Mouse (Mus musculus): ENCODE data around the gene Hist1h3b. TPM values are rescaled to one million over a fixed set of nuclear protein-coding genes. Genes with fewer than 3 reads are reported as not detected.
"Not testable (repeated sequence)": the region's sequence is repeated elsewhere in the genome, so short reads cannot be mapped to it uniquely, and the experiment has no call there.

Gene Hist1h3b
- polyA plus RNA-seq, 1 experiment from 2014 or later = 2.6 TPM

DNA sequence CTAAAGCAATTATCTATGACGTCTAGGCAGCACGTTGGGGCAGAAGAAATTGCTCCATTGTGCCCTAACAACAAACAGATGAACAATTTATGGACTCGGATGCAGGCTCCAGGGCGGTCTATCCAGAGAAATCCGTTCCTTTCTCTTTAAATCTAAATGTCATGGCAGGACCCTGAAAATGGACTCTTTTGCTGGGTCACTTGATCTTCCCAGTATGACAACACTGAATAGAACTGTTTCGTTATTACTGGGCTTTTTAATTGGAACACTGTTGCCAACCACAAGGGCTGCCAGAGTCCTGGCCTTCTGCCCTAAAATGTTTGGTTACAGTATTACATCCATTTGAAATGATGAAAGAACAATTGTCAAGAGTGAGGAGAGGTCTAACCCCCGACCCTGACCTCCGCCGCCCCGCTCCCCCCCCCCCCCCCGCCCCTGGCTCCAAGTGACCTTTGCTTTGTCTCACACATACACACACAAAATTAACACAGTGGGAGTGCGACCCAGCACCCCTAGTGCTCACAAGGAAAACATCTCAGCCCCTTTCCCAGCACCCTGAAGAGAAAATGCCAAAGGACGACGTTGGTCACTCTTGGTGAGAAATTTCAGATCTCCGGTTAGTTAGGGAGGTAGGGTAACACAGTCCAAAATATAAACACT, 42.2 kb upstream of the Hist1h3b start:
- 29% methylated on average over 15 of the region's 15 CpGs for WGBS
- TF ChIP-seq EP300 (IDR thresholded peaks at IDR 0.05) (no peak), CTCF (IDR thresholded peaks at IDR 0.05) (peak; percentile 3; the same call in 1 of the 2 replicates)
- Histone ChIP-seq H3K4me3 (ENCODE audit: low read depth, low read length) (peak overlapping the region; percentile 69), H3K4me2 (replicated peaks; ENCODE audit: low read depth, low read length) (peak overlapping the region; percentile 81), H3K9ac (replicated peaks; ENCODE audit: low read depth) (peak overlapping the region; percentile 68), H3K36me3 (ENCODE audit: insufficient read depth, low read length) (no peaks in the 10 kb centered on the region), H3K27ac (ENCODE audit: low read length) (peak overlapping the region; percentile 85), H3K27me3 (replicated peaks; ENCODE audit: insufficient read depth, low read length) (no peaks in the 10 kb centered on the region), H3K4me1 (ENCODE audit: insufficient read depth, low read depth, low read length) (no peaks in the 10 kb centered on the region), H3K9me3 (ENCODE audit: low read length) (no peaks in the 10 kb centered on the region)
- DNase-seq (ENCODE audit: low spot score) (peak; percentile 52), ATAC-seq (peak; percentile 36)

DNA sequence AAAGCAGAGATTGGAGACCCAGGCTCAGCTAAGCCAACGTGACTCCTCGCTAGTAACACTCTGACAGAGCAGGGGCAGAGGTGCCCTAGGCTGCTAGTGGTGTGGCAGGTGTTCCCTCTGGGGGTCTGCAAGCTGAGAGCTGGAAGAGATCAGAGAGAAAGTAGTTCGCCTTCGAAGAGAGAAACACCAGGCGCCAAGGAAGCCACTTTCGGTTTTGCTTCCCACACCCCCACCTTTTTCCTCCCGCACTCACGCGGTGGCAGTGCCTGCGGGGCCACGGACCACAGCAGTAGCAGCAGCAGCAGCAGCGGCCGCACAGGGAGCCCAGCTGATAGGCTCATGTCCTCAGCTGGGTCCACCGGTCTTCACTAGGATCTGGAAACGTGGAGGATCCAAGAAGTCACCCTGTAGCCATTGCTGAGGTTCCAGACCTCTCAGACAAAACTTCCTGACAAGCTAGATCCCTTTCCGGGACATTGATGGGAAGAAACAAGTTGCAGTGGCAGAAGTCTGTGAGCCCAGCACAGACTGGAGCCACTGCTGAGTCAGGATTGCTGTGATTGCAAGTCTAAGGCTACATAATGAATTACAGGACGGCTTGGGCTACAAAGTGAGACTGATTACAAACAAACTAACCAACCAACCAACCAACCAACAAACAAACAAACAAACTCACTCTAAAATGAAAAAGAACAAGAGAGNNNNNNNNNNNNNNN, 41.5 kb upstream of the Hist1h3b start, which contains the start of gene Hfe:
Hfe (minus strand) TSS at position 481 of the 716 bp plus-strand sequence.
- Histone ChIP-seq H3K27me3 (replicated peaks; ENCODE audit: insufficient read depth, low read length) (no peaks in the 10 kb centered on the region), H3K9ac (replicated peaks; ENCODE audit: low read depth) (peak within 1 kb of the TSS; percentile 68), H3K36me3 (ENCODE audit: insufficient read depth, low read length) (no peaks in the 10 kb centered on the region), H3K27ac (ENCODE audit: low read length) (peak within 1 kb of the TSS; percentile 85), H3K4me3 (ENCODE audit: low read depth, low read length) (peak within 1 kb of the TSS; percentile 69), H3K4me2 (replicated peaks; ENCODE audit: low read depth, low read length) (peak within 1 kb of the TSS; percentile 81), H3K4me1 (ENCODE audit: insufficient read depth, low read depth, low read length) (no peaks in the 10 kb centered on the region), H3K9me3 (ENCODE audit: low read length) (no peaks in the 10 kb centered on the region)
- TF ChIP-seq CTCF (IDR thresholded peaks at IDR 0.05) (no peak), EP300 (IDR thresholded peaks at IDR 0.05) (no peak)
- 3% methylated on average over 17 of the region's 17 CpGs for WGBS
- ATAC-seq (peak; percentile 86), DNase-seq (ENCODE audit: low spot score) (peak; percentile 80)

DNA sequence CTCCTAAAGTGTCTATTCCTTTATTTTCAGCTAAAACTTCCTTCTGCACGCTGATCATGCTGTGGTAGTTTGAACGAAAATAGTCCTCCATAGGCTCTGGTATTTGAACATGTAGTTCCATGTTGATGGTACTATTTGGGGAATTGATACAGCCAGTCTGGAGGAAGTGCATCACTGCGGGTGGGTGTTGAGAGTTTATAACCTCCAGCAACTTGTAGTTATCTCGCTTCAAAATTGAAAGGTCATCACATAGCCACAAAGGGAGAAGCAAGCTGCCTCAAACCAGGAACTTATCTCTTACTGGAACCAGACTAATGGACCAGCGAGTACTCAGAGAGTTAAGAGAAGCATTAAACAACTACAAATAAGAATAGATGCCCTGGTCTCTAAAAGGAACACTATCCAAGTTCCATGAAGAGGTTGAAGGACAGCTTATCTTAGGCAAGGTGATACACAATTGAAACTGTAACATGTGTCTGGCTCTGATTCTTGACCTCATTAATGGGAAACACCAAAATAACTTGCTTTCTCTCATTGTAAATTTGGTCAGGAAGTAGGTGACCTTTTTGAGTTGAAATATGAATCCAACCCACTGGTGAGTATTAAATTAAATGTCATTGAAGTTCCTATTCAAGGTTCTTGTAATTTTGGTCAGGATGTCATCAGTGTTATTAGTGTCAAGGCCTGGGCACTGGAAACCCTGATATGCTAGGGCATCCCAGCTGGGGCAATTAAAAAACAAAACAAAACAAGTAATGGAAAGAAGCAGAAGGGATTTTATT, 35.6 kb upstream of the Hist1h3b start:
- no peak overlapping the region for H3K4me2 ChIP-seq (replicated peaks; ENCODE audit: low read depth, low read length)
- DNase-seq (ENCODE audit: low spot score) = no peak
- H3K9ac ChIP-seq (replicated peaks; ENCODE audit: low read depth) = no peak overlapping the region
- no peaks in the 10 kb centered on the region for H3K36me3 ChIP-seq (ENCODE audit: insufficient read depth, low read length)
- TF ChIP-seq EP300 (IDR thresholded peaks at IDR 0.05) (no peak), CTCF (IDR thresholded peaks at IDR 0.05) (no peak)
- no peak overlapping the region for H3K27ac ChIP-seq (ENCODE audit: low read length)
- no peaks in the 10 kb centered on the region for H3K9me3 ChIP-seq (ENCODE audit: low read length)
- H3K4me3 ChIP-seq (ENCODE audit: low read depth, low read length) = no peak overlapping the region
- ATAC-seq = no peak
- H3K27me3 ChIP-seq (replicated peaks; ENCODE audit: insufficient read depth, low read length) = no peaks in the 10 kb centered on the region
- 84% methylated on average over 5 of the region's 5 CpGs for WGBS
- no peaks in the 10 kb centered on the region for H3K4me1 ChIP-seq (ENCODE audit: insufficient read depth, low read depth, low read length)

DNA sequence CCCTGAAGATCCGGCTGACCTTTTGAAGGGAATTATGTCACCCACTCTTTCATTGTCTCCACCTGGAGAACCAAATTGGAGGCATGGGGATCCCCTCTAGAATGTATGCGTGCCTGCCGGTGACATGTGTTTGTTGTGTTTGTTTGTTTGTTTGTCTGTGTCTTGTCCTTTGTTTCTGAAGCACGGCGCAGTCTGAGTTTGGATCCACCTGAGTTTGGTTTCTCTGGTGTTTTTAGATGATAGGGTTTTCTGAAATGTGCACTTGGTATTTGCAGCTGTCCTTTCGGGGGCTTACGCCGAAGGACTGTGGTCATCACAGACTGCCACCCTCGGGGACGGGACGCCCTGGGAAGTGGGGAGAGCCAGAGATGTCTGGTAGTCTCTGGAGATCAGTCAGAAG, 34.9 kb upstream of the Hist1h3b start:
- TF ChIP-seq EP300 (IDR thresholded peaks at IDR 0.05) = no peak
- no peak for TF ChIP-seq CTCF (IDR thresholded peaks at IDR 0.05)
- ATAC-seq = no peak
- WGBS = 51% methylated on average over 11 of the region's 11 CpGs
- Histone ChIP-seq H3K4me3 (ENCODE audit: low read depth, low read length) (no peak overlapping the region), H3K4me1 (ENCODE audit: insufficient read depth, low read depth, low read length) (no peaks in the 10 kb centered on the region), H3K36me3 (ENCODE audit: insufficient read depth, low read length) (no peaks in the 10 kb centered on the region), H3K9me3 (ENCODE audit: low read length) (no peaks in the 10 kb centered on the region), H3K27ac (ENCODE audit: low read length) (no peak overlapping the region), H3K9ac (replicated peaks; ENCODE audit: low read depth) (no peak overlapping the region), H3K4me2 (replicated peaks; ENCODE audit: low read depth, low read length) (no peak overlapping the region), H3K27me3 (replicated peaks; ENCODE audit: insufficient read depth, low read length) (no peaks in the 10 kb centered on the region)
- no peak for DNase-seq (ENCODE audit: low spot score)

DNA sequence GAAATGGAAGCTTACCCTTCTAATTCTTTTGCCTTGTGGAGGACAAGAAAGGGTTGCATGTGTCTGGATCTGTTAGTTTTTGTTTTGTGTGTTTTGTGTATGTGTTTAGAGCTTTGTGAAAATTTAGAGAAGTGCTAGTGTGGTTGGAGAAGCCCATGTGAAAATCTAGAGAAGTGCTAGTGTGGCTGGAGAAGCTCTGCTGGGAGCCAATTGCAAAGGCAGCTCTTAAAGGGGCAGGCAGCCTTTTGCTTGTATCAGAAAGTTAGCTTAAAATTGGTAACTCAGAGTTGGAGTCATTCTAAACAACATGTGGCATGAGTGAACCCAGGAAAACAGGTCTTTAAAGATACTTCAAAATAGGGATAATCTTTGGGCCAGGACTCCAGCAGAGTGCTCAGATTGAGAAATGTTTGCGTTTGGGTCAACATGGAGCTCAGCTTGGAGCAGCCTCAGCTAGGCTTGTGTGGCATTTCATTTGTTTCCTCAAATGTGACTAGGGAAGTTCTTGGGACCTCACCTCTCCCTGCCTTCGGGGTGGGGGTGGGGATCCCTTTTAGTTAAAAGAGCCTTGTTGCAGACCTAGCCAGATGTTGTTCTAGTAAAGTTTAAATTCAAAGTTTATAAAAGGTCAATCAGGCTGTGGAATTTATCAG, 34.3 kb upstream of the Hist1h3b start:
- not testable (repeated sequence) for H3K4me2 ChIP-seq (replicated peaks; ENCODE audit: low read depth, low read length); H3K27ac ChIP-seq (ENCODE audit: low read length); H3K27me3 ChIP-seq (replicated peaks; ENCODE audit: insufficient read depth, low read length); ATAC-seq; H3K4me3 ChIP-seq (ENCODE audit: low read depth, low read length); H3K4me1 ChIP-seq (ENCODE audit: insufficient read depth, low read depth, low read length); H3K36me3 ChIP-seq (ENCODE audit: insufficient read depth, low read length); H3K9ac ChIP-seq (replicated peaks; ENCODE audit: low read depth); H3K9me3 ChIP-seq (ENCODE audit: low read length); DNase-seq (ENCODE audit: low spot score)
- WGBS = 18% methylated on average over 2 of the region's 2 CpGs

DNA sequence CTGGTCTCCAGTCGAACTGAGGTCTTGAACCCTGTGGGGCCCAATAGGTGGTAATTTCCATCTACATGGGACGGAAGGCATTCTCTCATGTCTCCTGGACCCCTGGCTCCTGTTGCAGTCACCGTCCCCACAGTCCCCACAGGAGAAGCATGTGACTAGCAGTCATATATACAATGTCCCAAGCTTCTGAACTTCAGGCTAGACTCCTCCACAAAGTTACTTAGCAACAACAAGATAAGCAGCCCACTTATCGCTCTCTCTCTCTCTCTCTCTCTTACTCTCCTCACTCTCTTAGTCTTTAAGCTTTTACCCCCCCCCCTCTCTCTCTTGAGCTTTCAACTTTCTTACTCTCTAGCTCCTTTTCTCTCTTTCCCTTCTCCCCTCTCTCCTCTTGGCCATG, 27.8 kb upstream of the Hist1h3b start:
- TF ChIP-seq CTCF (IDR thresholded peaks at IDR 0.05) (no peak), EP300 (IDR thresholded peaks at IDR 0.05) (no peak)
- no peak overlapping the region for H3K9ac ChIP-seq (replicated peaks; ENCODE audit: low read depth)
- no peaks in the 10 kb centered on the region for H3K4me1 ChIP-seq (ENCODE audit: insufficient read depth, low read depth, low read length)
- H3K4me3 ChIP-seq (ENCODE audit: low read depth, low read length) = no peak overlapping the region
- H3K27me3 ChIP-seq (replicated peaks; ENCODE audit: insufficient read depth, low read length) = no peaks in the 10 kb centered on the region
- no peaks in the 10 kb centered on the region for H3K9me3 ChIP-seq (ENCODE audit: low read length)
- no peak for DNase-seq (ENCODE audit: low spot score)
- no peak overlapping the region for H3K4me2 ChIP-seq (replicated peaks; ENCODE audit: low read depth, low read length)
- H3K27ac ChIP-seq (ENCODE audit: low read length) = no peak overlapping the region
- WGBS = 54% methylated on average over 4 of the region's 4 CpGs
- peak; percentile 52 for ATAC-seq
- H3K36me3 ChIP-seq (ENCODE audit: insufficient read depth, low read length) = no peaks in the 10 kb centered on the region

All from lung, postnatal 0 days (tissue).